Mouse (Mus musculus) megakaryocyte, embryonic 14.5 days (primary cell): ENCODE data around the gene Gnat2.

ENCODE experiments used
- FLI1 ChIP-seq: IDR thresholded peaks from 2 replicates; pipeline ENCODE4 v1.6.1; 2012; ENCODE audit warnings: low read length, inconsistent platforms, mixed read lengths
- GATA1 ChIP-seq: IDR thresholded peaks from 3 replicates; pipeline ENCODE4 v1.6.1; 2012; ENCODE audit warnings: mixed read lengths, low read length, inconsistent platforms, borderline replicate concordance

GRCm38 (mm10) chr3:108132484-108132883 lies 39.9 kb downstream of the Gnat2 start:
- no peak for TF ChIP-seq GATA1
- no peak for TF ChIP-seq FLI1
